Mouse (Mus musculus) MEL (cell line): ENCODE measurements around the gene Rad50.

Experiments
- BHLHE40 ChIP-seq: IDR thresholded peaks from 2 replicates; pipeline ENCODE4 v1.6.1; 2012; ENCODE audit warnings: low read depth, mild to moderate bottlenecking, inconsistent platforms, low read length, improper control_type of control experiment, borderline replicate concordance
- CTCF ChIP-seq, 3 experiments: IDR thresholded peaks in 2 of 3; conservative IDR thresholded peaks in 1 of 3; 2 replicates each; pipeline ENCODE4 v1.5.1; 2011 to 2012; ENCODE audit warnings: low read length in 3 of 3, low read depth in 2 of 3, mild to moderate bottlenecking in 2 of 3, improper control_type of control experiment in 1 of 3, inconsistent platforms in 1 of 3, mixed read lengths in 1 of 3, moderate library complexity in 1 of 3; ENCODE audit not compliant: control insufficient read depth in 1 of 3, insufficient read depth in 1 of 3, poor library complexity in 1 of 3, severe bottlenecking in 1 of 3
- MAFK ChIP-seq: IDR thresholded peaks from 2 replicates; pipeline ENCODE4 v1.6.1; 2011; ENCODE audit warnings: low read depth, mild to moderate bottlenecking, low read length, improper control_type of control experiment, borderline replicate concordance
- MAX ChIP-seq: IDR thresholded peaks from 2 replicates; pipeline ENCODE4 v1.6.1; 2011; ENCODE audit warnings: low read length, improper control_type of control experiment
- POLR2A ChIP-seq, 2 experiments: IDR thresholded peaks; 2 replicates each; pipeline ENCODE4 v1.6.1; 2011 to 2012; ENCODE audit warnings: low read length in 2 of 2, mild to moderate bottlenecking in 2 of 2, control low read depth in 1 of 2, improper control_type of control experiment in 1 of 2, low read depth in 1 of 2, moderate library complexity in 1 of 2; ENCODE audit not compliant: control insufficient read depth in 1 of 2, insufficient read depth in 1 of 2, poor library complexity in 1 of 2
- SMC3 ChIP-seq: IDR thresholded peaks from 2 replicates; pipeline ENCODE4 v1.6.1; 2011; ENCODE audit warnings: low read depth, low read length, improper control_type of control experiment

GRCm38 (mm10) chr11:53742353-53742752 is 35.2 kb upstream of the Rad50 start:
- TF ChIP-seq MAFK = no peak
- TF ChIP-seq MAX = no peak
- no peak for TF ChIP-seq CTCF (IDR thresholded peaks at IDR 0.05 in 2 of 3, conservative IDR thresholded peaks at IDR 0.05 in 1 of 3; ENCODE audit: control insufficient read depth in 1 of 3, insufficient read depth in 1 of 3, low read depth in 2 of 3, low read length in 3 of 3, poor library complexity in 1 of 3, severe bottlenecking in 1 of 3)
- TF ChIP-seq POLR2A (IDR thresholded peaks at IDR 0.05; ENCODE audit: control insufficient read depth in 1 of 2, insufficient read depth in 1 of 2, low read depth in 1 of 2, low read length in 2 of 2, poor library complexity in 1 of 2) = no peak
- no peak for TF ChIP-seq SMC3
- TF ChIP-seq BHLHE40 = no peak
